10 mouse cellular contexts compared by ENCODE assay signal in the genomic region with DNA sequence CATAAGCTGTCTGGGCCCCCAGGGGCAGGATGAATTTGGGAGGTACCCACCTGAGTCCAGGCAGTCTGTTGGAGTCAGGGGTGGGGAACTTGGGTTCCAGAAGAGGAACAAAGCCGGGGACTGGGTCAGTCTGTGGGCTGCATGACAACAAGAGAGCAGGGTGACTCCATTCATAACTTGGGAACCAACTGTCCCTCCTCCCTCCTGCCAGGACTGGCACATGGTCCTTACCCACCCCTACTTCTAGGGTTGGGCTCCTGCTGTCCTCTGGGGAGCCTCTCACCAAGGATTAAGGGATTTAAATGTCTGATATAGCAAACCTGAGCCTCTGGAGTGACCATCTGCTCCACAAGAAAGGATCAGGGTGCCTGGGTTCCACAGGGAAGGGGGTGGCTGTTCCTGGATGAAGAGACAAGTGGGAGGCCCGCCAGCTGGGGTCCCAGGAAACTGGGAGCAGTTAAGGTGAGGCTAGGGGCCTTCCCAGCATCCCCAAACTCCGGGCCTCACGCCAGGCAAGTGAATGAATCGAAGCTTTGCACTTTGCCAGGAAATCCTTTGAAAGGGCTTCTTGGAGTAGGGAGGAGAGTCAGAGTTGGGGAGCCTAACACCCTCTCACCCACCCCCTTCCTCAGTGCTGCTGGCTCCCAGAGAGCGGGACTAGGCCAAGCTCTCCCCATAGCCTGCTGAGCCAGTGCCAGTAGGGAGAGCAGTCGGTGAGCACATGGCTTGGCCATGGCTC. TPM values are rescaled to one million over a fixed set of nuclear protein-coding genes. Genes with fewer than 3 reads are reported as not detected.
A peak's percentile ranks its signal among the peaks of the same experiment; 100 is the strongest.
DNase-seq lines count a peak whose midpoint lies in the region; ATAC-seq and TF ChIP-seq lines count a peak whose summit lies in the region.
"Had no signal": no experiment of that assay in that cellular context is flagged by ENCODE, and none has a peak within 500 bp of the region (broad histone marks: within the 10 kb centered on the region; RNA-seq: fewer than 3 reads in every experiment).

No protein-coding gene starts in this region.

- peak; percentile 87 for DNase-seq in retina, adult 2 months (ENCODE audit: low read depth, low spot score)
- no peak for DNase-seq in retina, embryonic 14.5 days (ENCODE audit: low spot score)
- peak; percentile 54 for DNase-seq in gastrocnemius, postnatal 10 days
- no peak for DNase-seq in limb, embryonic 14.5 days (ENCODE audit: low spot score)
- DNase-seq in spleen, postnatal 14 days (ENCODE audit: low spot score in 2 of 2), result no peak
- DNase-seq in lung, postnatal 0 days (ENCODE audit: low spot score), result no peak
- DNase-seq in c-Kit-positive CD71-positive TER-119-positive erythroid progenitor cells, embryonic 14.5 days (ENCODE audit: low spot score), result no peak

- H3K9me3 ChIP-seq in limb, embryonic 14.5 days (ENCODE audit: control insufficient read depth, low read length), result no peaks in the 10 kb centered on the region
- no peaks in the 10 kb centered on the region for H3K9me3 ChIP-seq in lung, postnatal 0 days (ENCODE audit: low read length)

- no peak for TF ChIP-seq CTCF in lung, postnatal 0 days (IDR thresholded peaks at IDR 0.05)

- 0 out of 2 replicates have a peak overlapping the region, but pooled peaks have one; percentile 19 for H3K27ac ChIP-seq in limb, embryonic 14.5 days (replicated peaks; ENCODE audit: low read depth, low read length)
- no peak overlapping the region for H3K27ac ChIP-seq in lung, postnatal 0 days (ENCODE audit: low read length)

- H3K27me3 ChIP-seq in limb, embryonic 14.5 days (ENCODE audit: control insufficient read depth, insufficient read depth, low read length), result no peaks in the 10 kb centered on the region
- H3K27me3 ChIP-seq in lung, postnatal 0 days (replicated peaks; ENCODE audit: insufficient read depth, low read length), result no peaks in the 10 kb centered on the region

- no peak for TF ChIP-seq POLR2A in limb, embryonic 14.5 days (IDR thresholded peaks at IDR 0.05; ENCODE audit: borderline replicate concordance, extremely low read depth, insufficient read depth, insufficient read length)

- TF ChIP-seq EP300 in lung, postnatal 0 days (IDR thresholded peaks at IDR 0.05), result no peak

- WGBS in limb, embryonic 14.5 days, result 79% methylated on average over 7 of the region's 7 CpGs
- WGBS in lung, postnatal 0 days, result 65% methylated on average over 7 of the region's 7 CpGs

- no peak overlapping the region for H3K4me2 ChIP-seq in limb, embryonic 14.5 days (replicated peaks; ENCODE audit: low read depth, low read length, severe bottlenecking)
- H3K4me2 ChIP-seq in lung, postnatal 0 days (replicated peaks; ENCODE audit: low read depth, low read length), result no peak overlapping the region

- H3K9ac ChIP-seq in limb, embryonic 14.5 days (ENCODE audit: low read depth, low read length, severe bottlenecking), result no peak overlapping the region
- H3K9ac ChIP-seq in lung, postnatal 0 days (replicated peaks; ENCODE audit: low read depth), result no peak overlapping the region

- no peaks in the 10 kb centered on the region for H3K4me1 ChIP-seq in limb, embryonic 14.5 days (ENCODE audit: control insufficient read depth, insufficient read depth, low read length)
- H3K4me1 ChIP-seq in lung, postnatal 0 days (ENCODE audit: insufficient read depth, low read depth, low read length), result no peaks in the 10 kb centered on the region

- ATAC-seq in limb, embryonic 14.5 days (ENCODE audit: low FRiP score, low read depth), result no peak
- no peak for ATAC-seq in lung, postnatal 0 days
- no peak for ATAC-seq in granulocyte monocyte progenitor cell, adult 5-6 weeks (replicated peaks; ENCODE audit: poor library complexity, severe bottlenecking)

- peaks cover 57% of the 10 kb centered on the region for H3K36me3 ChIP-seq in limb, embryonic 14.5 days (ENCODE audit: control insufficient read depth, insufficient read depth, low read length)
- peaks cover 32% of the 10 kb centered on the region for H3K36me3 ChIP-seq in lung, postnatal 0 days (ENCODE audit: insufficient read depth, low read length)

- H3K4me3 ChIP-seq in limb, embryonic 14.5 days (replicated peaks; ENCODE audit: low read length), result no peak overlapping the region
- H3K4me3 ChIP-seq in lung, postnatal 0 days (ENCODE audit: low read depth, low read length), result no peak overlapping the region

RNA-seq across cellular contexts. Expression of a gene that starts 11.9 kb away (rescaled TPM):
- 10 to 100 TPM; 30.9 to 41.2 TPM for total RNA-seq in gastrocnemius, postnatal 10 days (2021)
- 173 and 200 TPM in 2 replicates for polyA plus RNA-seq in limb, embryonic 14.5 days (2012; rRNA removed)
- polyA plus RNA-seq in limb, embryonic 14.5 days (2014; fragmentation: Nextera tagmentation; extraction: Ambion mirVana), result 138 and 155 TPM in 2 replicates
- 39.8 and 50.6 TPM in 2 replicates for polyA plus RNA-seq in lung, postnatal 0 days (2015; fragmentation: Nextera tagmentation; extraction: Ambion mirVana)
- 215 and 226 TPM in 2 replicates for total RNA-seq in granulocyte monocyte progenitor cell, adult 5-6 weeks (2014; fragmentation: Nextera tagmentation)
- total RNA-seq in granulocyte monocyte progenitor cell, adult 5-6 weeks (2017), result 56.8 and 58.0 TPM in 2 replicates

RNA-seq across cellular contexts. Expression of a gene that starts 12.0 kb away (rescaled TPM):
- 1 to 10 TPM; 4.3 to 5.5 TPM for total RNA-seq in gastrocnemius, postnatal 10 days (2021)
- polyA plus RNA-seq in limb, embryonic 14.5 days (2012; rRNA removed), result 19.0 and 25.1 TPM in 2 replicates
- polyA plus RNA-seq in limb, embryonic 14.5 days (2014; fragmentation: Nextera tagmentation; extraction: Ambion mirVana), result 20.6 and 20.8 TPM in 2 replicates
- 13.8 and 14.3 TPM in 2 replicates for polyA plus RNA-seq in lung, postnatal 0 days (2015; fragmentation: Nextera tagmentation; extraction: Ambion mirVana)
- 8.0 and 18.8 TPM in 2 replicates for total RNA-seq in granulocyte monocyte progenitor cell, adult 5-6 weeks (2014; fragmentation: Nextera tagmentation)
- 6.5 and 11.3 TPM in 2 replicates for total RNA-seq in granulocyte monocyte progenitor cell, adult 5-6 weeks (2017)

RNA-seq across cellular contexts. Expression of a gene that starts 13.7 kb away (rescaled TPM):
- 100 to 1,000 TPM; 351 to 394 TPM for total RNA-seq in gastrocnemius, postnatal 10 days (2021)
- 17.9 and 20.6 TPM in 2 replicates for polyA plus RNA-seq in limb, embryonic 14.5 days (2012; rRNA removed)
- 9.1 and 10.4 TPM in 2 replicates for polyA plus RNA-seq in limb, embryonic 14.5 days (2014; fragmentation: Nextera tagmentation; extraction: Ambion mirVana)
- polyA plus RNA-seq in lung, postnatal 0 days (2015; fragmentation: Nextera tagmentation; extraction: Ambion mirVana), result 7.5 and 8.1 TPM in 2 replicates
- total RNA-seq in granulocyte monocyte progenitor cell, adult 5-6 weeks (2014; fragmentation: Nextera tagmentation), result 1.7 and 3.0 TPM in 2 replicates
- 0.10 TPM in 1 of 2 replicates, not detected in the other for total RNA-seq in granulocyte monocyte progenitor cell, adult 5-6 weeks (2017)

RNA-seq across cellular contexts. Expression of a gene that starts 25.6 kb away (rescaled TPM):
- total RNA-seq in gastrocnemius, postnatal 10 days (2021), result under 1 TPM in 1 of 2 experiments, not detected in 1; 0.54 TPM
- polyA plus RNA-seq in limb, embryonic 14.5 days (2012; rRNA removed), result 0.05 TPM in 1 of 2 replicates, not detected in the other
- polyA plus RNA-seq in limb, embryonic 14.5 days (2014; fragmentation: Nextera tagmentation; extraction: Ambion mirVana), result not detected in 2 replicates
- not detected in 2 replicates for polyA plus RNA-seq in lung, postnatal 0 days (2015; fragmentation: Nextera tagmentation; extraction: Ambion mirVana)
- not detected in 2 replicates for total RNA-seq in granulocyte monocyte progenitor cell, adult 5-6 weeks (2014; fragmentation: Nextera tagmentation)
- not detected in 2 replicates for total RNA-seq in granulocyte monocyte progenitor cell, adult 5-6 weeks (2017)
- polyA plus RNA-seq: heart, embryonic 14.5 days; neural tube, embryonic 11.5 days had no signal

RNA-seq across cellular contexts. Expression of a gene that starts 29.8 kb away (rescaled TPM):
- 1 to 10 TPM; 5.6 to 5.7 TPM for total RNA-seq in gastrocnemius, postnatal 10 days (2021)
- 14.2 and 21.1 TPM in 2 replicates for polyA plus RNA-seq in limb, embryonic 14.5 days (2012; rRNA removed)
- 16.5 and 20.1 TPM in 2 replicates for polyA plus RNA-seq in limb, embryonic 14.5 days (2014; fragmentation: Nextera tagmentation; extraction: Ambion mirVana)
- polyA plus RNA-seq in lung, postnatal 0 days (2015; fragmentation: Nextera tagmentation; extraction: Ambion mirVana), result 14.4 and 16.3 TPM in 2 replicates
- not detected in 2 replicates for total RNA-seq in granulocyte monocyte progenitor cell, adult 5-6 weeks (2014; fragmentation: Nextera tagmentation)
- 1.8 TPM in 1 of 2 replicates, not detected in the other for total RNA-seq in granulocyte monocyte progenitor cell, adult 5-6 weeks (2017)

Comparison
In these comparisons a context has a peak if more than half of its experiments do, and no peak if none do; other contexts are left out.
1. DNase-seq: peak in retina, adult 2 months (single experiment) and gastrocnemius, postnatal 10 days (single experiment); none in retina, embryonic 14.5 days (single experiment), limb, embryonic 14.5 days (single experiment), spleen, postnatal 14 days (0 of 2), lung, postnatal 0 days (single experiment) and c-Kit-positive CD71-positive TER-119-positive erythroid progenitor cells, embryonic 14.5 days (single experiment).
2. RNA of a gene that starts 13.7 kb away (total RNA-seq): 351 to 394 TPM in gastrocnemius, postnatal 10 days; 0.10 to 3.0 TPM in granulocyte monocyte progenitor cell, adult 5-6 weeks; every median in the first group is over 10 times any median in the second.